22 mouse cellular contexts compared by ENCODE assay signal in the genomic region with DNA sequence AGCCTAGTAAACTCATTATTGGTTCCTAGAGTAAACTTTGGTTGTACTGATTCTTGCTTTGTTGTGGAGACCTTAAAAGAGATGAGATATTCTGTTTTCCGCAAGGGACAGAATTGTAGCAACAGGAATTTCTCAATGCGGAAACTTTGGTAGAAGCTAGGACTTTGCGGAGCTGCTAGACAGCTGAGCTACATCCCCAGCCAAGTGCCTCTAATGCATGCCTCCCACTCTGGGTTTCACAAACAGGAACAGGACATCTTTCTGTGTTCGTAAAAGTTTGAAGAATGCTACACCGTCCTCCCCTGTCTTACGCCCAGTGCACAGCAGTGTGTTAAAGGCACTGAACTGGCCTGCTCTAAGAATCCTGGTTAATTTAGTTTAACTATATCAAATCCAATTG. TPM values are rescaled to one million over a fixed set of nuclear protein-coding genes. Genes with fewer than 3 reads are reported as not detected.
DNase-seq lines count a peak whose midpoint lies in the region; ATAC-seq and TF ChIP-seq lines count a peak whose summit lies in the region.
"Had no signal": no experiment of that assay in that cellular context is flagged by ENCODE, and none has a peak within 500 bp of the region (broad histone marks: within the 10 kb centered on the region; RNA-seq: fewer than 3 reads in every experiment).

No protein-coding gene starts in this region.

- H3K4me1 ChIP-seq in heart, embryonic 13.5 days = peaks cover 10% of the 10 kb centered on the region
- H3K4me1 ChIP-seq in midbrain, embryonic 11.5 days (ENCODE audit: control insufficient read depth, insufficient read depth, low read length) = no peaks in the 10 kb centered on the region
- no peaks in the 10 kb centered on the region for H3K4me1 ChIP-seq in midbrain, embryonic 16.5 days (ENCODE audit: control insufficient read depth, insufficient read depth, low read length)
- no peaks in the 10 kb centered on the region for H3K4me1 ChIP-seq in stomach, postnatal 0 days (replicated peaks; ENCODE audit: control insufficient read depth, insufficient read depth)
- H3K4me1 ChIP-seq: forebrain, embryonic 13.5 days; forebrain, embryonic 15.5 days had no signal

- no peaks in the 10 kb centered on the region for H3K36me3 ChIP-seq in heart, embryonic 13.5 days
- H3K36me3 ChIP-seq in midbrain, embryonic 11.5 days (ENCODE audit: control insufficient read depth, insufficient read depth, low read length) = no peaks in the 10 kb centered on the region
- no peaks in the 10 kb centered on the region for H3K36me3 ChIP-seq in midbrain, embryonic 16.5 days (ENCODE audit: control insufficient read depth, insufficient read depth, low read length)
- no peaks in the 10 kb centered on the region for H3K36me3 ChIP-seq in stomach, postnatal 0 days (ENCODE audit: control insufficient read depth, insufficient read depth, low read length)
- H3K36me3 ChIP-seq: embryonic facial prominence, embryonic 10.5 days; embryonic facial prominence, embryonic 12.5 days; forebrain, embryonic 15.5 days had no signal

- ATAC-seq in heart, embryonic 13.5 days (ENCODE audit: extremely low read depth, insufficient number of reproducible peaks, low FRiP score, low TSS enrichment) = no peak
- no peak for ATAC-seq in midbrain, embryonic 11.5 days (ENCODE audit: low FRiP score)
- no peak for ATAC-seq in midbrain, embryonic 16.5 days
- ATAC-seq in stomach, postnatal 0 days (ENCODE audit: low FRiP score, low TSS enrichment) = no peak
- ATAC-seq: forebrain, embryonic 13.5 days; forebrain, embryonic 15.5 days had no signal

- H3K9me3 ChIP-seq in heart, embryonic 13.5 days = no peaks in the 10 kb centered on the region
- no peaks in the 10 kb centered on the region for H3K9me3 ChIP-seq in midbrain, embryonic 11.5 days (ENCODE audit: control insufficient read depth, low read length)
- no peaks in the 10 kb centered on the region for H3K9me3 ChIP-seq in midbrain, embryonic 16.5 days (replicated peaks; ENCODE audit: control insufficient read depth, low read length, poor library complexity, severe bottlenecking)
- no peaks in the 10 kb centered on the region for H3K9me3 ChIP-seq in stomach, postnatal 0 days (ENCODE audit: control insufficient read depth, low read length)
- H3K9me3 ChIP-seq: embryonic facial prominence, embryonic 10.5 days; embryonic facial prominence, embryonic 12.5 days; forebrain, embryonic 13.5 days; forebrain, embryonic 15.5 days had no signal

- TF ChIP-seq CTCF in stomach, postnatal 0 days (IDR thresholded peaks at IDR 0.05; ENCODE audit: low read depth) = no peak

- TF ChIP-seq EP300 in stomach, postnatal 0 days (optimal IDR thresholded peaks at IDR 0.05) = no peak

- H3K4me3 ChIP-seq in heart, embryonic 13.5 days = no peak overlapping the region
- no peak overlapping the region for H3K4me3 ChIP-seq in midbrain, embryonic 11.5 days (ENCODE audit: low read depth, low read length)
- no peak overlapping the region for H3K4me3 ChIP-seq in midbrain, embryonic 16.5 days (ENCODE audit: low read depth, low read length)
- H3K4me3 ChIP-seq in stomach, postnatal 0 days (ENCODE audit: low read depth, low read length) = no peak overlapping the region
- H3K4me3 ChIP-seq: embryonic facial prominence, embryonic 10.5 days; embryonic facial prominence, embryonic 12.5 days; forebrain, embryonic 13.5 days; forebrain, embryonic 15.5 days had no signal

- H3K9ac ChIP-seq in heart, embryonic 13.5 days = no peak overlapping the region
- no peak overlapping the region for H3K9ac ChIP-seq in midbrain, embryonic 11.5 days (ENCODE audit: low read length)
- H3K9ac ChIP-seq in midbrain, embryonic 16.5 days (ENCODE audit: low read depth, low read length) = no peak overlapping the region
- H3K9ac ChIP-seq in stomach, postnatal 0 days (ENCODE audit: low read length) = no peak overlapping the region
- H3K9ac ChIP-seq: embryonic facial prominence, embryonic 12.5 days; forebrain, embryonic 13.5 days; forebrain, embryonic 15.5 days had no signal

- H3K27me3 ChIP-seq in heart, embryonic 13.5 days (replicated peaks) = no peaks in the 10 kb centered on the region
- no peaks in the 10 kb centered on the region for H3K27me3 ChIP-seq in midbrain, embryonic 11.5 days (ENCODE audit: control insufficient read depth, insufficient read depth, low read length)
- no peaks in the 10 kb centered on the region for H3K27me3 ChIP-seq in midbrain, embryonic 16.5 days (ENCODE audit: control insufficient read depth, insufficient read depth, low read depth, low read length)
- H3K27me3 ChIP-seq in stomach, postnatal 0 days (ENCODE audit: control insufficient read depth, insufficient read depth, low read length) = no peaks in the 10 kb centered on the region
- H3K27me3 ChIP-seq: embryonic facial prominence, embryonic 12.5 days; forebrain, embryonic 13.5 days; forebrain, embryonic 15.5 days had no signal

- intact Hi-C loops in heart, postnatal 14 days (cut with DNase I) = no loop called here

- H3K27ac ChIP-seq in heart, embryonic 13.5 days (replicated peaks) = peak overlapping the region; percentile 45
- H3K27ac ChIP-seq in midbrain, embryonic 11.5 days (ENCODE audit: low read depth, low read length) = no peak overlapping the region
- no peak overlapping the region for H3K27ac ChIP-seq in midbrain, embryonic 16.5 days (ENCODE audit: low read length)
- H3K27ac ChIP-seq in stomach, postnatal 0 days (replicated peaks) = peak overlapping the region; percentile 86
- H3K27ac ChIP-seq: embryonic facial prominence, embryonic 10.5 days; embryonic facial prominence, embryonic 12.5 days; forebrain, embryonic 13.5 days; forebrain, embryonic 15.5 days had no signal

- WGBS in heart, embryonic 13.5 days = 76% methylated on average over 6 of the region's 6 CpGs
- 93% methylated on average over 6 of the region's 6 CpGs for WGBS in midbrain, embryonic 11.5 days
- WGBS in midbrain, embryonic 16.5 days = 91% methylated on average over 6 of the region's 6 CpGs
- WGBS in stomach, postnatal 0 days = 78% methylated on average over 6 of the region's 6 CpGs

- no peak overlapping the region for H3K4me2 ChIP-seq in heart, embryonic 13.5 days
- H3K4me2 ChIP-seq in midbrain, embryonic 11.5 days = no peak overlapping the region
- H3K4me2 ChIP-seq in midbrain, embryonic 16.5 days (ENCODE audit: low read length) = no peak overlapping the region
- no peak overlapping the region for H3K4me2 ChIP-seq in stomach, postnatal 0 days (replicated peaks; ENCODE audit: low read depth)
- H3K4me2 ChIP-seq: embryonic facial prominence, embryonic 12.5 days; forebrain, embryonic 13.5 days; forebrain, embryonic 15.5 days had no signal

- DNase-seq in heart, postnatal 14 days = no peak
- peak; percentile 36 for DNase-seq in lung, postnatal 10 days
- no peak for DNase-seq in lung, adult 18-20 months
- DNase-seq in midbrain, embryonic 11.5 days (ENCODE audit: low spot score, missing footprints) = peak; percentile 53
- DNase-seq in stomach, postnatal 0 days (ENCODE audit: low spot score) = no peak
- DNase-seq in kidney, postnatal 14 days = no peak
- DNase-seq: adrenal gland, adult 2 months; adrenal gland, postnatal 10 days; adrenal gland, postnatal 25 days; cerebellum, adult 11-12 months; cerebellum, adult 2 months; cerebellum, adult 9-10 months; cerebellum, postnatal 10 days; cerebellum, postnatal 25 days had no signal

RNA-seq across cellular contexts. Expression of gene Nipal4, which starts 9.8 kb away (rescaled TPM):
- 13.0 TPM in 2 replicates for polyA plus RNA-seq in heart, embryonic 13.5 days (2015; fragmentation: Nextera tagmentation; extraction: Ambion mirVana)
- total RNA-seq in heart, postnatal 14 days (2021) = under 1 TPM; 0.07 to 0.24 TPM
- polyA plus RNA-seq in midbrain, embryonic 11.5 days (2014; fragmentation: Nextera tagmentation; extraction: Ambion mirVana) = 1.0 and 1.4 TPM in 2 replicates
- polyA plus RNA-seq in midbrain, embryonic 16.5 days (2015; fragmentation: Nextera tagmentation; extraction: Ambion mirVana) = 0.15 and 0.52 TPM in 2 replicates
- polyA plus RNA-seq in stomach, postnatal 0 days (2015; fragmentation: Nextera tagmentation; extraction: Ambion mirVana) = 29.2 and 30.0 TPM in 2 replicates
- total RNA-seq: adrenal gland, adult 2 months; MEL had no signal

RNA-seq across cellular contexts. Expression of gene Fndc9, which starts 59.2 kb away (rescaled TPM):
- 0.06 and 0.09 TPM in 2 replicates for polyA plus RNA-seq in heart, embryonic 13.5 days (2015; fragmentation: Nextera tagmentation; extraction: Ambion mirVana)
- total RNA-seq in heart, postnatal 14 days (2021) = not detected
- 1.1 and 1.2 TPM in 2 replicates for polyA plus RNA-seq in midbrain, embryonic 11.5 days (2014; fragmentation: Nextera tagmentation; extraction: Ambion mirVana)
- 9.9 and 12.5 TPM in 2 replicates for polyA plus RNA-seq in midbrain, embryonic 16.5 days (2015; fragmentation: Nextera tagmentation; extraction: Ambion mirVana)
- 6.9 and 8.2 TPM in 2 replicates for polyA plus RNA-seq in stomach, postnatal 0 days (2015; fragmentation: Nextera tagmentation; extraction: Ambion mirVana)
- total RNA-seq: adrenal gland, adult 2 months; adrenal gland, postnatal 10 days; adrenal gland, postnatal 25 days; adrenal gland, postnatal 4 days had no signal
- polyA plus RNA-seq: adrenal gland, adult 2 months had no signal

Comparison
In these comparisons a context has a peak if more than half of its experiments do, and no peak if none do; other contexts are left out.
1. DNase-seq: peak in lung, postnatal 10 days (single experiment) and midbrain, embryonic 11.5 days (single experiment); none in heart, postnatal 14 days (0 of 2), lung, adult 18-20 months (0 of 2), stomach, postnatal 0 days (single experiment) and kidney, postnatal 14 days (single experiment).
2. H3K27ac ChIP-seq: peak in heart, embryonic 13.5 days (single experiment) and stomach, postnatal 0 days (single experiment); none in midbrain, embryonic 11.5 days (single experiment) and midbrain, embryonic 16.5 days (single experiment).